Mouse (Mus musculus) thymus, postnatal 25 days (tissue): ENCODE data around the gene Taar4.

Source experiments
- DNase-seq: peaks from one replicate; pipeline ENCODE4 v3.0.0; 2022

The Taar4 gene

GRCm38 (mm10) chr10:24008143-24008542, 47.8 kb downstream of the Taar4 start:
- no peak for DNase-seq
